Mouse (Mus musculus) urinary bladder, postnatal 14 days (tissue): ENCODE data around the gene Zfp688.
"Not testable (repeated sequence)": the region's sequence is repeated elsewhere in the genome, so short reads cannot be mapped to it uniquely, and the experiment has no call there.

Source experiments
- DNase-seq: peaks from one replicate; pipeline ENCODE4 v3.0.0; 2021; ENCODE audit warnings: low spot score

The Zfp688 gene

DNA sequence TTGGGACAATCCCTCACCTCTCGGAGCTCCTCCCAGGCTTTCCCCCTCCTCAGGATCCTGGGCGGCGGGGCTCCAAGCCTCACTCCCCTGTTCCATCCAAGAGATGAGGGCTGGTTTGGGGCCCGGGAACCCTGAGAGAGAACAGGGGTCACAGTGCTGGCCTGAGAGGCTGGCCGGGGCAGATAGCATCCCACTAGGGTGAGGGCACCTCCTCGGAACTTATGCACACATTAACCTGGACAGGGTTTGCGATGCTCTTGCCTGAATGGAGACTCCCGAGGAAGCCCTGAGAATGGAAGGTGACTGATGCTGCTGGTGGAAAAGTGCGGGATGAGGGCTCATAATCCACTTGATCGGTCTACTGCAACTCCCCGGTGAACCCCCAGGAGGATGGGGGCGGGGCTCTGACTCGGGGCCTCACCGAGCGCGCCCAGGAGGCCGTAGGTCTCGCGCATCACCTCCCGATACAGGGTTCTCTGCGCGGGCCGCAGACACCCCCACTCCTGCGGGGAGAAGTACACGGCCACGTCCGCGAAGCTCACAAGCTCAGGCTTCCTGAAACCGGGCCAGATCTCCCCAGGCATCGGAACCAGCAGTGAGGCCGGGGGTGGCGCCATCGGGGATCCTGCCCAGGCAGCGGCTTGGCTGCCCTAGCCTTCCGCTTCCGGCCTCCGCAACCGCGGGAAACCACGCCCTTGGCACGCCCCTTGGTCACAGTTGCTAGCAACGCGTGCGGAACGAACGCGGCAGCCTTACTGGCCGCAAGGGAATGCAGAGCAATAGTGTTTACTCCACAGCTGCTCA is at the start of gene Zfp688:
TSS of gene Zfp688 (minus strand) at position 681 of the 804 bp plus-strand sequence.
- peak; percentile 97 for DNase-seq

DNA sequence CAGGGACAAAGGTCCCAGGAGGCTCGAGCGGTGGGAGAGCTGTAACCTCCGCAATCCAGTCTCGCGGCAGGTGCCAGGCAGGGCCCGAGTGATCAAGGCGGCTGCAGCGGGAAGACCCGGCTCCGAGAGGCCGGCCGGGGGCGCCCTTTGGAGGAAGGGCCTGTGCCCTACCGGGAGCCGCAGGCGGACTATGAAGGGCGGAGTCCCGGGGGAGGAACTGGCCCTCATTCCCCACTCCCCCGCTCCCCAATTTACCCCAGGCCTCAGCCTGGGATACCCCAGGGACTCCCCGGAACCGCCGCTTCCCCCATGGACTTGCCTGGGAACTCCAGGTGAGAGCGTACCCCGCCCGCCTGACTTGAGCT is 49.8 kb upstream of the Zfp688 start:
- DNase-seq: peak; percentile 54

DNA sequence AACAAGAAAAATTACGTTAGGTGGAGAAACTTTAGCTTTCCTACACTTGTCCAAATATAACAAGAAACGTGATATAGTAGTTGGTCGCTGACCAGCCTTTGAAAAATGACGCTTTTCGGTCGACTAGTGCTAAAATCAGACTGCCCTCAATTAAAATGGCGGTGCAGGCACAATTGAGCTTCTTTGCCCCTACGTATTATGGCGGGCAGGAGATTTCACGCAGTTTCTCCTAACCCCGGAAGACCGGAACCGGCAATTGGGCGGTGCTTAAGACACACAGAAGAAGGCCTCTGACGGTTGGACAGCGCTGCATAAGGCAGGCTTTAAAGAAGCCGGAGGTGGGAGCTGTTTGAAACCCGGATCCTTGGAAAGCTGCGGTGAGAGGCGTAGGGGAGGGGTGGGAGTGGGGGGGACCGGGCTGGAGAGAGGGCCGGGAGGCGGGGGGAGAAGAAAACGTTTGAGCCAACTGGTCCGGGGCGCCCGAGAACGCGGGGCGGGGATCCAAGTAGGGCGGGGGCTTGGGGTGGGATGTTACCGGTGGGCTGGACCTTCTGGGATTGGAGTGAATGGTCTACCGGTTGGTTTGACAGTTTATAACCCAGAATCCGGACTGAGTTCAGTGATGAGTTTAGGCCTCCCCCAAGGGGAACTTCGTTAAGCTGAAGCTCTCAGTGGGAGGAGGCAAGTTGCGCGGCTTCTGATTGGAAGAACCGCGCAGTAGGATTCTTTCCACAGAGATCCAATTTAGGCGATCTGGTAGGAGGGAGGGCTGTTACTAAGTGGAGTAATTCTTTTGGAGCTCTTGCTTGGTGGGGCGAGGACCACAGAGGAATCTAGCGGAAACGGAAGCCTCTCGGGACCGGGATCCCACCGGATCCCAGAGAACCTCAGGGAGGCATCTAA is 49.1 kb upstream of the Zfp688 start:
- peak; percentile 91 for DNase-seq

DNA sequence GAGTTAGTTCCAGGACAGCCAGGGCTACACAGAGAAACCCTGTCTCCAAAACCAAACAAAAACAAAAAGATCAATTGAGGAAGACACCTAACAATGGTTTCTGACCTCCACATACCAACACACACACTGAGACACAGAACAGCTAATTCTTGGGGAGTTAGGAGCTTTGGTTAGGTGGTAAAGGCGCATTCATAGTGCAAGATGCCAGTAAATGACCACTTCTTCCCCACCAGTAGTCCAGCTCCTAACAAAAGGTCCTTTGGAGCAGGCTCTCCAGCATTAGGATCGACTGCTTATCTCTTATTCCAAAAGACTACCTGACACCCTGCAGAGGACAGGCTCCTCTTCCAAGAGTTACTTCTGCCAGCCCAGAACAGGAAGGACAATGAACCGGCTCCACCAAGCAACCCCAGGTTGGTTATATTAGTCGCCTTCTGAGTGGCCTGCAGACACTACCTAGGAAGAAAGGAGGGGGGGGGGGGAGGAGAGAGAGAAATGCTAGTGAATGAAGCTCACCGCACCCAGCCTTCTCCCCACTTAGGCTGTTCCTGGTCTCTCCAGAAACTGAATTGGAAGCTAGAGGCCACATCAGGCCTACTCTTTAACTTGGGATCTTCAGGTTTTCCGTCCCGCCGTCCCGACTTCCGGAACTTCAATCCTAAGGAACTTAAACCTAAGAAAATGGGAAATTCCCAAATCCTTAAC is 48.3 kb upstream of the Zfp688 start:
- no peak for DNase-seq

DNA sequence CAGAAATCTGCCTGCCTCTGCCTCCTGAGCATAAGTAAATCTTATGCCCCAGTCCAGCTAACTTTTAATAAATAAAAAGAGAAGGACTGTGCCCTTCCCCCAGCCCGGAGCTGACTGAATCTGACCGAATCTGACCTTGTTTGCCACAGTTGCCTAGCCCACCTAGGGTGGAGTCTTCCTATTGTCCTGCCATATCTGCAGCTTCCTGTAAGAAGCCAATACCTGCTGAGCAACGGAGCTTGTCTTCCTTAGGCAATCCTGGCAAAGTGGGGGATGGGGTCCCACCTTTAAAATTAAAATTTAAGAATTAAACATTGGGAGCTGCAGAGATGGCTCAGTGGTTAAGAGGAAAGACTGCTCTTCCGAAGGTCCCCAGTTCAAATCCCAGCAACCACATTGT is 44.7 kb upstream of the Zfp688 start:
- no peak for DNase-seq

DNA sequence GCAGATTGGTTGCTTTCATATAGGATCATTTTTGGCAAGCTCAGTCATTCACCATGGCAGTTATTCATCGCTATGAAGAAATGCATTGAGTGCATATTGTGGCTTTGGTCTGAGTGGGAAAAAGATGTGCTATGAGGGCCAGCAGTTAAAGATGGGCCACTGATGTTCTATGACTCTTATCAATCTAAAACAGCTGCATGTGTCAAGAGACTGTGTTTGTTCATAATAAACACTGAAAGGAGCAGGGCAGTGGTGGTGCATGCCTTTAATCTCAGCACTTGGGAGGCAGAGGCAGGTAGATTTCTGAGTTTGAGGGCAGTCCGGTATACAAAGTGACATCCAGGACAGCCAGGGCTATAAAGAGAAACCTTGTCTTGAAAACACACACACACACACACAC is 43.8 kb upstream of the Zfp688 start:
- not testable (repeated sequence) for DNase-seq

DNA sequence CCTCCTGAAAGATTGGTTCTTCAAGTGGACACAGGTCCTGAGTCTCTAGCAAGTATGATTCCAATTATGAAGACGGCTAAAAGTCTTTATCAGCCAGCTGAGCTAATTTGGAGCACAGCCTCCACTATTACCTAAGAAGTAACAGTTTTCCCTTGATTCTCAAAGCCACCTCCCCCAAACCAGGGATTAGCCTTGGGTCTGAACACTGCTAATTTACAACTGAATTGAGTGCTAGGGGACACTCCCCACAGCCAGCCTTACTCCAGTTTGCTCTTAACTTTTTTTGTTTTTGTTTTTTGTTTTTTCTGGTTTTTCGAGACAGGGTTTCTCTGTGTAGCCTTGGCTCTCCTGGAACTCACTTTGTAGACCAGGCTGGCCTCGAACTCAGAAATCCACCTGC is 43.3 kb upstream of the Zfp688 start:
- DNase-seq: no peak

DNA sequence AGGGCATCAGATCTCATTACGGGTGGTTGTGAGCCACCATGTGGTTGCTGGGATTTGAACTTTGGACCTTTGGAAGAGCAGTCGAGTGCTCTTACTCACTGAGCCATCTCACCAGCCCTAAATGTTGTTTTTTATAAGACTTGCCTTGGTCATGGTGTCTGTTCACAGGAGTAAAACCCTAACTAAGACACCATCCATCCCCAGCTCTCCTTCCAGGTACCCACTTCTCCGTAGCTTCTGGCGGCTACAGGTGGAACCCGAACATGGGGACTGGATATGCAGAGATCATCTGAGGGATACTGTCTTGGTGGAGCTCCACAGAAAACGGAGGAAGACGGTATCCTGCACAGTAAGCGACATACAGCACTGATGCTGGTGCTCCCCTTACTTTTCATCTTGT is 37.4 kb upstream of the Zfp688 start, which contains the start of gene Prr14:
TSS of gene Prr14 (plus strand) at position 301 of the 400 bp plus-strand sequence.
- not testable (repeated sequence) for DNase-seq

DNA sequence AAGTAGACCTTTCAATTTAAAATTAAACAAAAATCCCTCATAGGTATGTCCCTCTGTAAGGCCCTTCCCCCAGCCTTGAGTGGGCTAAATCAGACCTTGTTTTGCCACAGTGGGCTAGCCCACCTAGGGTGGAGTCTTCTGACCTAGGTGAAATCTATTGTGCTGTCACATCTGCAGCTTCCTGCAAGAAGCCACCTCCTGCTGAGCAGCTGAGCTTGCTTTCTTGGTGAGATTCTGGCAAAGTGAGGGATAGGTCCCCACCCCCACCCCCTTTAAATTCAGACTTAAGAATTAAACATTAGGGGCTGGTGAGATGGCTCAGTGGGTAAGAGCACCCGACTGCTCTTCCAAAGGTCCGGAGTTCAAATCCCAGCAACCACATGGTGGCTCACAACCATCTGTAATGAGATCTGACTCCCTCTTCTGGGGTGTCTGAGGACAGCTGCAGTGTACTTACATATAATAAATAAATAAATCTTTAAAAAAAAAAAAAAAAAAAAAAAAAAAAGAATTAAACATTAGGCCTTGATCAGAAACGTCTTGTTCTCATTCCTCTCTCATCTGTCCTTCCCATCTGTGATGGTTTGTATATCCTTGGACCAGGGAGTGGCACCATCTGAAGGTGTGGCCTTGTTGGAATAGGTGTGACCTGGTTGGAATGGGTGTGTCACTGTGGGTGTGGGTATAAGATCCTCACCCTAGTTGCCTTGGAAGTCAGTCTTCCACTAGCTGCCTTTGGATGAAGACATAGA is 36.7 kb upstream of the Zfp688 start:
- DNase-seq: not testable (repeated sequence)

DNA sequence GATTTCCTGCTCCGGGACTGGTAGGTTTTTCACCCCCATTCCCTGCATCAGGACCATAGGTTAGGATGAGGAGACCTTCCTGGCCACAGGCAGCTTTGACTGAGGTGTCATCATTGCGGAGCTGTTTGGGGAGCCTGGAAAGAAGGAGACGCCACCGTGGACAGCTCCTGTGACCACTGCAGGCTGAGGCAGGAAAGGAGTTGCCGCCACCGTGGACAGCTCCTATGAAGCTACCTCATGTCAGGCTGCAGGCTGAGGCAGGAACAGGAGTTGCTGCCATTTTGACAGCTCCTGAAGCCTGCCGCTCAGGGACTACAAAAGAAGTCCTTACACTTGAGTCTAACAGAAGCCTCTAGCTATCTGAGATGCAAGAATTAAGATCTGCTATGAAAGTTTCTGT is 33.0 kb upstream of the Zfp688 start:
- no peak for DNase-seq

DNA sequence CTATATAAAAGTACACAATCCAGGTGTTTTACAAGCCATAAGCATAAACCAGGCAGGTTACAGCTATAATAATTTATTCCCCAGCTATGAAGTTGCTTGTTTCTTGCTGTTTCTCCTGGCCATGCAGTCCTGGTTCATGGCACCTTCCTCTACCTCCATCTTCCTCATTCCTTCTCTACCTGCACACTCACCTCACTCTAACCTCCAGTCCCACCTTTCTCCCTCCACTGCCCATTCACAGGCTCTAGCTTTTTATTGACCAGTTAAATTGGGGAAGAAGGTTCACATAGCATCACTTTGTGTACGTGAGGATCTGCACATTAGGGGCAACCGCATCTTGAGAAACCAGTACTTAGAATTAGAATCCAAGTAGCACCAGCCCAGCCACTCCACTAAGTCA is 31.2 kb upstream of the Zfp688 start:
- no peak for DNase-seq

DNA sequence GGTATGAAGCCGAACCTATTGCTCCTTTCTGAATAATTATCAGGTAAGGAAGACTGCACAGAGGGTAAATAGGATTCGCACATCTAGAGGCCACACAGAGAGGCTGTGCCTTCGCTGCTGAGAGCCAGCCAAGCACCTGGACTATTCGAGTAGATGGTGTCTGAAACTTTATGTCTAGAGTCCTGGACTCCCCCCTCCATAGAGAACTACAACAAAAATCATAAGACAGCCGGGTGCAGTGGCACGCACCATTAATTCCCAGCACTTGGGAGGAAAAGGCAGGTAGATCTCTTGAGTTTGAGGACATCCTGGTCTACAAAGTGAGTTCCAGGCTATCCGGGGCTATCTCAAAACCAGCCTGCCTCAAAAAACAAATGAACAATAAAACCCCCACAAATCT is 28.1 kb upstream of the Zfp688 start:
- no peak for DNase-seq

DNA sequence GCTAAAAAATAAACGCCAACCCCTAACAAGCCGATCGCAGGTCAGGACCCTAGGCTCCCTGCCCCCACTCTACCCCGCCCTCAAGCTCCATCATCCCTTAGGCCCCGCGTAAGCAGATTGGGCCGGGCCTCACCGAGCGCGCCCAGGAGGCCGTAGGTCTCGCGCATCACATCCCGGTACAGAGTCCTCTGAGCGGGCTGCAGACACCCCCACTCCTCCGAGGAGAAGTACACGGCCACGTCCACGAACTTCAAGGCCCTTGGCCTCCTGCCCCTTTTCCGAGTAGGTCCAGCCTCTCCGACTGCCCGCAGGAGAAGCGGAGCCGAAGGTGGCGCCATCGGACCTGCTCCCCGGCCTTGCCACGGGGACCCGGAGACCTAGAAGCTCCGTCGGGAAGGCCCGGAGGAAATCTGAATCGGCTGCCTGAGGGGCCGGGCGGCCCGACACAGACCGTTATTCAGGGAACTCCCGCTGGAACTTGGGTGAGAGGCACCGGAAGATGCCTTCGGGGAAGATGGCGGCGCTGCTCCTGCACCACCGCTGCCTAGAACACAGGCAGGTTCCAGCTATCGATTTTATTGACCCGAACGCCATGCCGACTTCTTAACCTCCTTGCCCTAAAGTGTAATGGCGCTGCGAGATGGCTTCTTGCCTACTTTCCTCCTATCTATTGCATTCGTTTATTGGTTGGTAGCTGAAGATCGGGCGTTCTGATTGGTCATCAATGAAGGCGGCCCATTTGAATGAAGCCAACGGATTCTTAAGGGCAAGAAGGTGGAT is 26.8 kb upstream of the Zfp688 start, which contains the start of gene Zfp689:
TSS of gene Zfp689 (minus strand) at position 638 of the 780 bp plus-strand sequence.
- DNase-seq: peak; percentile 93

DNA sequence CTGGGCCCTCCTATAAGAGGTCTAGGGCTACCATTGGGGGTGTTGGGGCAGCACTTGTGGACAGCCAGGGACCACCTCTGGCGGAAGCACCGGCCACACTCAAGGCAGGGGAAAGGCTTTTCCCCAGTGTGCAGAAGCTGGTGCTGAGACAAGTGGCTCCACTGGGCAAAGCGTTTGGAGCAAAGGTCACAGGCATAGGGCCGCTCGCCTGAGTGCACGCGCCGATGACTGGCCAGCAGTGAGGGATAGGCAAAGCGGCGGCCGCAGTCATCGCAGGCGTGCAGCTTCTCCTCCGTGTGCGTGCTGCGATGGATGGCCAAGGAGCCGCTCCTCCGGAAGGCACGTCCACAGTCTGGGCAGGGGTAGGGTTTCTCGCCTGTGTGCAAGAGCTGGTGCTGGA is 22.1 kb upstream of the Zfp688 start:
- no peak for DNase-seq

DNA sequence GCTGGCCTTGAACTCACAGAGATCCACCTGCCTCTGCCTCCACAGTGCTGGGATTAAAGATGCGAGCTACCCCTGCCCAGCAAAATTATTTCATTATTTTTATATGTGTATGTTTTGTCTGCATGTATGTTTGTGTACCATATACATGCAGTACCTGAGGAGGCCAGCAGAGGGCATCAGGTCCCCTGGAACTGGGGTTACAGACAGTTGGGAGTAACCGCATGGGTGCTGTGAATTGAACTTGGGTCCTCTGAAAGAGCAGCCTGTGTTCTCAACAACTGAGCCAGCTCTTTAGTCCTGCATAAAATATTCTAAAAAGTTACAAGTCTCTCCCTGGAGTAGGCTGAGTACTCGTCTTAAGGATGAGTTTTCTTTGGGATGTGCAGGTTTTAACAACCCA is 15.9 kb upstream of the Zfp688 start:
- no peak for DNase-seq

DNA sequence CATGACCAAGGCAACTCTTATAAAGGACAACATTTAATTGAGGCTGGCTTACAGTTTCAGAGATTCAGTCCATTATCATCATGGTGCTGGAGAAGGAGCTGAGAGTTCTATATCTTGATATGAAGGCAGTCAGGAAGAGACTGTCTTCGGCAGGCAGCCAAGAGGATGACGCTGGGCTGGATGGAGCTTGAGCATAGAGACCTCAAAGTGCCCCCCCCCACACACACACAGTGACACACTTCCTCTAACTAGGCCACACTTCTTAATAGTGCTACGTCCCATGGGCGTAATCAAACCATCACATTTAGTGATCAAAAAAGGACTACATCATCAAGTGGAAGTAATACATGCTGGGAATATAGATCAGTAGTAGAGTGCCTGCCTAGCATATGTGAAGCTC is 13.3 kb upstream of the Zfp688 start:
- DNase-seq: no peak

DNA sequence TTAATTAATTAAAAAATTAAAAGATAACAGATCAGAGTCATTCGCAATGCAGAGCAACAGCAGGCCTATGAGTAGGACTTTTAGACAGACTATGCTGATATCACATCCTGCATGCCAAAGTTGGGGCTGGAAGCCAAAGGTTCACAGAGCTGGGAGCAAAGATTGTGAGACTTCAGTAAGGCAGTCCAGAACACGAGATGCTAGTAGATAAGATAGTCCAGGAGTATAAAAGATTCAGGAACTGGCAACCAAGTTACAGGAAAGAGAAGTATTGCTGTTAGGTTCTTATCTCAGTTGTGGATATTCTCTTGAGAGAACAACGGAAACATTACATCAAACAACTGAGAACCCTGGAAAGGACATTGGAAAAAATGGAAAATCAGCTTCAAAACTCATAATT is 4.5 kb upstream of the Zfp688 start:
- no peak for DNase-seq

DNA sequence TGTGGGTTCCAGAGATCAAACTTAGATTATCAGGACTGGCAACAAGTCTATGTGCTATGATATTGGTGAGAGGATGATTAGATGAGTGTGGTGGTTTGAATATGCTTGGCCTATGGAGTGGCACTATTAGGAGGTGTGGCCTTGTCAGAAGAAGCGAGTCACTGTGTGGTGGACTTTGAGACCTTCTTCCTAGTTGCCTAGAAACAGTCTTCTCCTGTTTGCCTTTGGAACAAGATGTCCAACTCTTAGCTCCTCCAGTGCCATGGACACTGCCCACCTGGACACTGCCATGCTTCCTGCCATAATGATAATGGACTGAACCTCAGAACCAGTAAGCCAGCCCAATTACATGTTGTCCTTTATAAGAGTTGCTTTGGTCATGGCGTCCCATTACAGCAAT is 4.0 kb upstream of the Zfp688 start:
- no peak for DNase-seq

DNA sequence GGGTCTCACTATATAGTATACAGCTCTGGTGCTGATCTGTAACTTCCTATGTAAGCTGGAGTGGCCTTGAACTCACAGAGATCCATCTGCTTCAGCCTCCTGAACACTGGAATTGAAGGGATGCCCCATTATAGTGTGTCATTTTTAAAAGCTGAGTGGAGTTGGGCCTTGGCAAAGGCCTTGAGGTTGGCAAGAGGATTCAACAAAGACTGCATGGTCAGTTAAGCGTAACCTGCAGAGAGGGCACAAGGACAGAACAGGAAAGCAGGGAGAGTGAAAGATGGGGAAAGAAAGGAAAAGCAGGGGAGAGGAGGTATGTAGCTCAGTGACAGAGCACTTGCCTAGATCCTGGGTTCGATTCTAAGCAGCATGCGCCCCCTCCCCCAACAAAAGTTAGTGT is 3.4 kb upstream of the Zfp688 start:
- DNase-seq: no peak

DNA sequence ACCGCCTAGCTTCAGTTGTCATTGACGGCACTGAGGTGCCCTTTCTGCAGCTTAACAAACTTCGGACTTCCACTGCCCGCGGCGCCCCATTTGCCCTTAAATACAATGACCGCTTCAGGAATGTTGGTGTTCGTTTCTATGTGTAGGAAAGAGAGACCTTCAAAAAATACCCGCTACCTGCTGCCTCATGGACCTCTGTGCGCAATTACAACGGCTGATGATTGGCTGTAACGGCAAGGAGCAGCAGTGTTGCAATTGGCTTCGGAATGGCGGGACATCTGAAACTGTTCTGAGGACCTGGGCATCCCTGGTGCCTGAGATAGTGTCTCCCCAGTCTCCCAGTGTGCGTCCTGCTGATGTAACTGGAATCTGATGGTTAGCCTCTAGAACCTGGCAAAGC is 379 bp upstream of the Zfp688 start:
- DNase-seq: no peak

DNA sequence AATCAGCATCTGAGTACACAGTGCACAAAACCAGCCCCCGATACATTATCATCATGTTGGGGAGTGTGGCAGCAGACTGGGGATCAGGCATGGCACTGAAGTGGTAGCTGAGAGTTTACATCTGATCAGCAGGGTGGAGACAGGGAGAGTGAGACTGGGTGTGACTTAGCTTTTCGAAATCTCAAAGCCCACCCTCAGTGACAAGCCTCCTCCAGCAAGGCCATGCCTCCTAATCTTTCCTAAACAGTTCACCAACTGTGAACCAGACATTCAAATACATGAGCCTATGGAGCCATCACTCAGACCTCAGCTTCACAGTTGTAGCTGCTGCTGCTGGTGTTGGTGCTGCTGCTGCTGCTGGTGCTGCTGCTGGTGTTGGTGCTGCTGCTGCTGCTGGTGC is 10.4 kb downstream of the Zfp688 start:
- no peak for DNase-seq
